16 mouse cellular contexts compared by ENCODE assay signal in the genomic region with DNA sequence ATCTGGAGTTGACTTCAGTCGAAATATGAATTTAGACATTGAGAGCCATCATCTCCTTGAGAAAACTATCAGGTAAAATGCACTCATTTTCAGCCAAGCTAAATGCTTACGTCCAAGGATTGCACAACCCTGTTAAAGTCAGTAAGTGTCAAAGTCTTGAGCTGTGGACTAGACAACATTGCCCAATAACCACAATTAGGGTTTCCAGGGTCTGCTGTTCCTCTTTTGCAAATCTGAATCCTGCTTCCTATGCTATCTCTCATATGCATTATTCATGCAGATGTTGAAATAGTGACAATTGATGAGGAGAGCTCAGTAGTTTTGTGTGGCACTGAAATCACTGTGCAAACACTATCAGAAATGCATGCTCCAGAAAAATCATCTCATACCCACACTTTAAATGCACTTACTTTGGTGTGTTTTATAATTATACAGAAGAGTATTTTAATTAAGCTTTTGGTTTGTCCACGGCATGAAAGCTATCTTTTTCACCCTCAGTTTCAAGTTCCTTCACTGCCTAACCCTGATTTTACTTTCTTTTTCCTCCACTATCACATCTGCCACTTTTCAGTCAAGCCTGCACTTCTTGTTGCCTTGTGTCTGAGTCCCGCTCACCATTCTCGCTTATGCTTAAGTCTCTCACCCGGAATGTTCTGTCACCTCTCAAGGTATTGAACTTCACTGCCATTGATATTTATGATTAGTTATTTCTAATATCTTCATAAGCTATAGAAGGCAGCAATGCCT.
DNase-seq lines count a peak whose midpoint lies in the region; ATAC-seq and TF ChIP-seq lines count a peak whose summit lies in the region.
"Had no signal": no experiment of that assay in that cellular context is flagged by ENCODE, and none has a peak within 500 bp of the region (broad histone marks: within the 10 kb centered on the region; RNA-seq: fewer than 3 reads in every experiment).

No protein-coding gene starts in this region.

- no peak overlapping the region for H3K4me3 ChIP-seq in left cerebral cortex, adult 2 months
- peak overlapping the region; percentile 51 for H3K4me3 ChIP-seq in bone marrow macrophage, adult 2 months (ENCODE audit: insufficient read depth, low read length)
- peak overlapping the region; percentile 14; the same call in 1 of the 2 replicates for H3K4me3 ChIP-seq in macrophage (ENCODE audit: inconsistent target)
- H3K4me3 ChIP-seq in midbrain, embryonic 15.5 days: no peak overlapping the region
- no peak overlapping the region for H3K4me3 ChIP-seq in midbrain, postnatal 0 days (ENCODE audit: low read depth, low read length)
- H3K4me3 ChIP-seq: forebrain, embryonic 15.5 days; lung, embryonic 15.5 days had no signal

- no peak overlapping the region for H3K9ac ChIP-seq in midbrain, embryonic 15.5 days
- no peak overlapping the region for H3K9ac ChIP-seq in midbrain, postnatal 0 days (replicated peaks; ENCODE audit: low read length, poor library complexity, severe bottlenecking)
- H3K9ac ChIP-seq: forebrain, embryonic 15.5 days; lung, embryonic 15.5 days had no signal

- ATAC-seq in midbrain, embryonic 15.5 days (replicated peaks): no peak; the same call in 1 of the 2 replicates
- no peak for ATAC-seq in midbrain, postnatal 0 days (ENCODE audit: low FRiP score)
- ATAC-seq: forebrain, embryonic 15.5 days had no signal

- H3K9me3 ChIP-seq in midbrain, embryonic 15.5 days: no peaks in the 10 kb centered on the region
- H3K9me3 ChIP-seq in midbrain, postnatal 0 days (ENCODE audit: low read length): no peaks in the 10 kb centered on the region
- H3K9me3 ChIP-seq: forebrain, embryonic 15.5 days; lung, embryonic 15.5 days had no signal

- intact Hi-C loops in left cerebral cortex, adult 2 months (cut with DNase I): no loop called here
- intact Hi-C loops in left cerebral cortex, postnatal 10 days (cut with DNase I): loop anchor here (10.0 kb wide), 1 partner anchor 450 kb away; no protein-coding TSS in a partner anchor

- no peaks in the 10 kb centered on the region for H3K36me3 ChIP-seq in macrophage (ENCODE audit: inconsistent target)
- no peaks in the 10 kb centered on the region for H3K36me3 ChIP-seq in midbrain, embryonic 15.5 days (replicated peaks)
- H3K36me3 ChIP-seq in midbrain, postnatal 0 days (ENCODE audit: insufficient read depth, low read length): no peaks in the 10 kb centered on the region
- H3K36me3 ChIP-seq: forebrain, embryonic 15.5 days; lung, embryonic 15.5 days had no signal

- TF ChIP-seq POLR2A in bone marrow macrophage, adult 2 months (IDR thresholded peaks at IDR 0.05; ENCODE audit: borderline replicate concordance, low read depth, low read length): no peak

- DNase-seq in left cerebral cortex, adult 2 months (ENCODE audit: extremely low spot score in 1 of 2, low spot score in 2 of 2): no peak
- no peak for DNase-seq in left cerebral cortex, postnatal 10 days (ENCODE audit: extremely low spot score in 1 of 2, low spot score in 2 of 2)
- peak; percentile 86 for DNase-seq in A20 (ENCODE audit: low read depth, low spot score)
- no peak for DNase-seq in T-cell, adult 2 months (ENCODE audit: low spot score)
- no peak for DNase-seq in midbrain, postnatal 0 days (ENCODE audit: low spot score)
- DNase-seq: adrenal gland, postnatal 14 days; cerebellum, adult 11 months; gastrocnemius, postnatal 14 days; kidney, postnatal 10 days; right cerebral cortex, postnatal 14 days; thymus, postnatal 4 days had no signal

- H3K4me1 ChIP-seq in bone marrow macrophage, adult 2 months (ENCODE audit: control insufficient read depth, insufficient read depth, low read length): peaks cover 10% of the 10 kb centered on the region
- H3K4me1 ChIP-seq in midbrain, embryonic 15.5 days: no peaks in the 10 kb centered on the region
- H3K4me1 ChIP-seq in midbrain, postnatal 0 days (ENCODE audit: insufficient read depth, low read length): no peaks in the 10 kb centered on the region
- H3K4me1 ChIP-seq: forebrain, embryonic 15.5 days; lung, embryonic 15.5 days had no signal

- whole genome bisulfite sequencing in macrophage (ENCODE audit: missing documents): 18% methylated on average over 6 of the region's 6 CpGs
- 82% methylated on average over 6 of the region's 6 CpGs for WGBS in midbrain, embryonic 15.5 days
- WGBS in midbrain, postnatal 0 days: 80% methylated on average over 6 of the region's 6 CpGs

- H3K27me3 ChIP-seq in midbrain, embryonic 15.5 days (replicated peaks): no peaks in the 10 kb centered on the region
- H3K27me3 ChIP-seq in midbrain, postnatal 0 days (ENCODE audit: insufficient read depth, low read length): no peaks in the 10 kb centered on the region
- H3K27me3 ChIP-seq: forebrain, embryonic 15.5 days; lung, embryonic 15.5 days had no signal

- H3K4me2 ChIP-seq in midbrain, embryonic 15.5 days: no peak overlapping the region
- no peak overlapping the region for H3K4me2 ChIP-seq in midbrain, postnatal 0 days (ENCODE audit: low read depth, low read length, poor library complexity, severe bottlenecking)
- H3K4me2 ChIP-seq: forebrain, embryonic 15.5 days; lung, embryonic 15.5 days had no signal

- no peak for TF ChIP-seq CTCF in left cerebral cortex, adult 2 months (IDR thresholded peaks at IDR 0.05)
- no peak for TF ChIP-seq CTCF in bone marrow macrophage, adult 2 months (IDR thresholded peaks at IDR 0.05; ENCODE audit: low read depth, low read length)
- TF ChIP-seq CTCF in midbrain, postnatal 0 days (IDR thresholded peaks at IDR 0.05): no peak

- no peaks in the 10 kb centered on the region for H3K79me2 ChIP-seq in macrophage (ENCODE audit: inconsistent target)

- peak overlapping the region; percentile 50; the same call in 1 of the 2 replicates for H3K27ac ChIP-seq in left cerebral cortex, adult 2 months
- peak overlapping the region; percentile 95 for H3K27ac ChIP-seq in bone marrow macrophage, adult 2 months (ENCODE audit: insufficient read depth, low read depth, low read length)
- H3K27ac ChIP-seq in macrophage: peak overlapping the region; percentile 89
- no peak overlapping the region for H3K27ac ChIP-seq in midbrain, embryonic 15.5 days
- H3K27ac ChIP-seq in midbrain, postnatal 0 days (ENCODE audit: low read depth, low read length): no peak overlapping the region
- H3K27ac ChIP-seq: forebrain, embryonic 15.5 days; lung, embryonic 15.5 days had no signal

Comparison
In these comparisons a context has a peak if more than half of its experiments do, and no peak if none do; other contexts are left out.
1. H3K27ac ChIP-seq: peak in left cerebral cortex, adult 2 months (single experiment), bone marrow macrophage, adult 2 months (single experiment) and macrophage (single experiment); none in midbrain, embryonic 15.5 days (single experiment) and midbrain, postnatal 0 days (single experiment).
2. H3K4me3 ChIP-seq: peak in bone marrow macrophage, adult 2 months (single experiment) and macrophage (single experiment); none in left cerebral cortex, adult 2 months (single experiment), midbrain, embryonic 15.5 days (single experiment) and midbrain, postnatal 0 days (single experiment).